14 mouse cellular contexts compared by ENCODE assay signal in genomic region chr5:4267717-4268116, GRCm38 (mm10).
"Had no signal": no experiment of that assay in that cellular context is flagged by ENCODE, and none has a peak within 500 bp of the region (broad histone marks: within the 10 kb centered on the region; RNA-seq: fewer than 3 reads in every experiment).

No protein-coding gene starts in this region.

- H3K36me3 ChIP-seq: embryonic facial prominence, embryonic 10.5 days; embryonic facial prominence, embryonic 12.5 days; embryonic facial prominence, embryonic 13.5 days; embryonic facial prominence, embryonic 15.5 days; forebrain, embryonic 10.5 days; forebrain, embryonic 12.5 days; forebrain, embryonic 15.5 days had no signal

- ATAC-seq: forebrain, embryonic 13.5 days; forebrain, embryonic 14.5 days; forebrain, embryonic 15.5 days; forebrain, embryonic 16.5 days; forebrain, postnatal 0 days had no signal

- H3K27me3 ChIP-seq: embryonic facial prominence, embryonic 12.5 days; embryonic facial prominence, embryonic 13.5 days; embryonic facial prominence, embryonic 15.5 days; forebrain, embryonic 12.5 days; forebrain, embryonic 13.5 days; forebrain, embryonic 15.5 days had no signal

- H3K4me2 ChIP-seq: embryonic facial prominence, embryonic 12.5 days; embryonic facial prominence, embryonic 13.5 days; embryonic facial prominence, embryonic 15.5 days; forebrain, embryonic 12.5 days; forebrain, embryonic 13.5 days; forebrain, embryonic 15.5 days had no signal

- H3K4me3 ChIP-seq: embryonic facial prominence, embryonic 10.5 days; embryonic facial prominence, embryonic 12.5 days; embryonic facial prominence, embryonic 13.5 days; embryonic facial prominence, embryonic 15.5 days; erythroblast, embryonic 14.5 days; forebrain, embryonic 10.5 days; forebrain, embryonic 12.5 days; forebrain, embryonic 13.5 days; forebrain, embryonic 15.5 days; gastrocnemius, adult 2 months; heart, adult 2 months had no signal
